Mouse (Mus musculus) testis, postnatal 14 days (tissue): ENCODE data around the gene Cd22.
A peak's percentile ranks its signal among the peaks of the same experiment; 100 is the strongest.
"Not testable (repeated sequence)": the region's sequence is repeated elsewhere in the genome, so short reads cannot be mapped to it uniquely, and the experiment has no call there.

ENCODE experiments used
- DNase-seq: peaks from one replicate; pipeline ENCODE4 v3.0.0; 2021; ENCODE audit warnings: low spot score

Cd22 gene

GRCm38 (mm10) chr7:30861464-30861863, 18.7 kb downstream of the Cd22 start, which contains the start of gene Ffar1:
Gene Ffar1, minus strand, starts transcription at chr7:30861564.
- no peak for DNase-seq

GRCm38 (mm10) chr7:30859635-30860402, 20.3 kb downstream of the Cd22 start:
- DNase-seq = no peak

GRCm38 (mm10) chr7:30859290-30859634, 20.9 kb downstream of the Cd22 start:
- DNase-seq = peak; percentile 46

GRCm38 (mm10) chr7:30857746-30858145, 22.4 kb downstream of the Cd22 start:
- DNase-seq = no peak

GRCm38 (mm10) chr7:30856078-30856477, 24.1 kb downstream of the Cd22 start, which contains the start of gene Ffar3:
Gene Ffar3, minus strand, starts transcription at chr7:30856178.
- no peak for DNase-seq

GRCm38 (mm10) chr7:30851421-30851820, 28.7 kb downstream of the Cd22 start:
- DNase-seq = no peak

- DNase-seq = no peak
Measured at GRCm38 (mm10) chr7:30847934-30848333, 32.2 kb downstream of the Cd22 start.

- no peak for DNase-seq
Measured at GRCm38 (mm10) chr7:30847386-30847785, 32.8 kb downstream of the Cd22 start.

GRCm38 (mm10) chr7:30846505-30847053, 33.6 kb downstream of the Cd22 start:
- no peak for DNase-seq

GRCm38 (mm10) chr7:30844676-30845297, 35.4 kb downstream of the Cd22 start:
- no peak for DNase-seq

GRCm38 (mm10) chr7:30842092-30842491, 38.0 kb downstream of the Cd22 start:
- no peak for DNase-seq

GRCm38 (mm10) chr7:30841379-30841778, 38.8 kb downstream of the Cd22 start:
- DNase-seq = no peak

GRCm38 (mm10) chr7:30840306-30840705, 39.8 kb downstream of the Cd22 start:
- DNase-seq = peak; percentile 35

GRCm38 (mm10) chr7:30837277-30837676, 42.9 kb downstream of the Cd22 start:
- DNase-seq = no peak

GRCm38 (mm10) chr7:30832684-30833083, 47.5 kb downstream of the Cd22 start:
- not testable (repeated sequence) for DNase-seq

GRCm38 (mm10) chr7:30832261-30832660, 47.9 kb downstream of the Cd22 start:
- no peak for DNase-seq

GRCm38 (mm10) chr7:30829428-30829827, 50.7 kb downstream of the Cd22 start:
- DNase-seq = no peak

- DNase-seq = not testable (repeated sequence)
Measured at GRCm38 (mm10) chr7:30828871-30829270, 51.3 kb downstream of the Cd22 start.

- no peak for DNase-seq
Measured at GRCm38 (mm10) chr7:30826660-30827059, 53.5 kb downstream of the Cd22 start.

- DNase-seq = no peak
Measured at GRCm38 (mm10) chr7:30824306-30824705, 55.8 kb downstream of the Cd22 start.

- no peak for DNase-seq
Measured at GRCm38 (mm10) chr7:30823675-30824074, 56.5 kb downstream of the Cd22 start, which contains the start of gene Ffar2. Gene Ffar2, minus strand, starts transcription at chr7:30823775.

GRCm38 (mm10) chr7:30821532-30821931, 58.6 kb downstream of the Cd22 start:
- DNase-seq = no peak

GRCm38 (mm10) chr7:30820854-30821445, 59.2 kb downstream of the Cd22 start:
- no peak for DNase-seq
